Mouse (Mus musculus) CH12.LX (cell line): ENCODE measurements around the gene Atp5h. TPM values are rescaled to one million over a fixed set of nuclear protein-coding genes. Genes with fewer than 3 reads are reported as not detected.

Experiments
- DNase-seq: peaks from one replicate; pipeline ENCODE4 v3.0.0-alpha.2; 2013; ENCODE audit errors: extremely low read depth
- H3K27ac ChIP-seq: 2 replicates; pipeline ENCODE4 v1.5.1; 2012; ENCODE audit warnings: low read depth, mild to moderate bottlenecking, control low read depth, moderate library complexity; ENCODE audit not compliant: insufficient read depth
- H3K27me3 ChIP-seq: replicated peaks from 2 replicates; pipeline ENCODE3; 2012; ENCODE audit warnings: inconsistent platforms
- H3K36me3 ChIP-seq, 2 experiments: replicated peaks in 1 of 2; 2 replicates each; pipeline versions ENCODE3 to v1.6.1; 2012; ENCODE audit warnings: inconsistent platforms in 1 of 2, low read length in 1 of 2, mild to moderate bottlenecking in 1 of 2, mixed read lengths in 1 of 2, moderate library complexity in 1 of 2; ENCODE audit not compliant: control insufficient read depth in 1 of 2, insufficient read depth in 1 of 2
- H3K4me1 ChIP-seq, 2 experiments: 2 replicates each; pipeline ENCODE4 v1.6.1; 2012; ENCODE audit warnings: inconsistent platforms in 1 of 2, moderate library complexity in 1 of 2; ENCODE audit not compliant: insufficient read depth in 2 of 2, control insufficient read depth in 1 of 2
- H3K4me2 ChIP-seq: 2 replicates; pipeline ENCODE4 v1.6.1; 2012; ENCODE audit warnings: low read depth, mild to moderate bottlenecking, control low read depth; ENCODE audit not compliant: poor library complexity, insufficient read depth, severe bottlenecking
- H3K4me3 ChIP-seq, 3 experiments: fragments of 150-350 bp in 1 of 3; sonication (generic) in 1 of 3; replicated peaks in 1 of 3; 2 replicates each; pipeline versions ENCODE3 to v1.5.1; 2011 to 2012; ENCODE audit warnings: low read depth in 2 of 3, low read length in 2 of 3, mild to moderate bottlenecking in 2 of 3, moderate library complexity in 2 of 3, control low read depth in 1 of 3, improper control_type of control experiment in 1 of 3, inconsistent platforms in 1 of 3, mixed read lengths in 1 of 3; ENCODE audit not compliant: poor library complexity in 1 of 3
- H3K79me2 ChIP-seq: replicated peaks from 2 replicates; pipeline ENCODE4 v1.6.1; 2012; ENCODE audit warnings: mild to moderate bottlenecking, moderate library complexity; ENCODE audit not compliant: control insufficient read depth, poor library complexity, insufficient read depth, severe bottlenecking; ENCODE audit errors: extremely low read depth
- H3K9ac ChIP-seq: 2 replicates; pipeline ENCODE4 v1.6.1; 2012; ENCODE audit warnings: low read depth, mild to moderate bottlenecking, control low read depth, moderate library complexity; ENCODE audit not compliant: insufficient read depth
- H3K9me3 ChIP-seq: replicated peaks from 2 replicates; pipeline ENCODE3; 2012; ENCODE audit warnings: low read length, inconsistent platforms, mixed read lengths
- BHLHE40 ChIP-seq: IDR thresholded peaks from 2 replicates; pipeline ENCODE4 v1.6.1; 2011; ENCODE audit warnings: mild to moderate bottlenecking, low read depth, low read length, improper control_type of control experiment
- CHD1 ChIP-seq: IDR thresholded peaks from 2 replicates; pipeline ENCODE4 v1.6.1; 2012; ENCODE audit warnings: low read depth, low read length, improper control_type of control experiment, inconsistent platforms
- CTCF ChIP-seq, 2 experiments: IDR thresholded peaks in 1 of 2; conservative IDR thresholded peaks in 1 of 2; 2 replicates each; pipeline ENCODE4 v1.5.1; 2011 to 2012; ENCODE audit warnings: low read depth in 2 of 2, low read length in 2 of 2, improper control_type of control experiment in 1 of 2, inconsistent platforms in 1 of 2, mild to moderate bottlenecking in 1 of 2, moderate library complexity in 1 of 2
- ELF1 ChIP-seq: IDR thresholded peaks from 2 replicates; pipeline ENCODE4 v1.6.1; 2014; ENCODE audit warnings: low read depth, mild to moderate bottlenecking, inconsistent platforms, low read length, improper control_type of control experiment
- EP300 ChIP-seq: IDR thresholded peaks from 2 replicates; pipeline ENCODE4 v1.6.1; 2011; ENCODE audit warnings: low read length, improper control_type of control experiment
- ETS1 ChIP-seq: conservative IDR thresholded peaks from 2 replicates; pipeline ENCODE4 v1.6.1; 2012; ENCODE audit warnings: low read depth, mild to moderate bottlenecking, inconsistent platforms, low read length, improper control_type of control experiment, moderate library complexity
- GABPA ChIP-seq: IDR thresholded peaks from 2 replicates; pipeline ENCODE4 v1.6.1; 2012; ENCODE audit warnings: low read depth, low read length, improper control_type of control experiment, inconsistent platforms; ENCODE audit not compliant: insufficient replicate concordance
- HCFC1 ChIP-seq: IDR thresholded peaks from 2 replicates; pipeline ENCODE4 v1.6.1; 2012; ENCODE audit warnings: low read depth, mild to moderate bottlenecking, inconsistent platforms, low read length, improper control_type of control experiment
- JUN ChIP-seq: IDR thresholded peaks from 2 replicates; pipeline ENCODE4 v1.6.1; 2011; ENCODE audit warnings: low read depth, mild to moderate bottlenecking, low read length, improper control_type of control experiment, moderate library complexity; ENCODE audit not compliant: insufficient read depth
- MAFK ChIP-seq: IDR thresholded peaks from 2 replicates; pipeline ENCODE4 v1.6.1; 2011; ENCODE audit warnings: low read length, improper control_type of control experiment; ENCODE audit not compliant: insufficient replicate concordance
- MAX ChIP-seq: IDR thresholded peaks from 2 replicates; pipeline ENCODE4 v1.6.1; 2011; ENCODE audit warnings: low read length, improper control_type of control experiment
- MXI1 ChIP-seq: IDR thresholded peaks from 2 replicates; pipeline ENCODE4 v1.6.1; 2011; ENCODE audit warnings: mild to moderate bottlenecking, low read depth, low read length, improper control_type of control experiment
- PAX5 ChIP-seq: IDR thresholded peaks from 2 replicates; pipeline ENCODE4 v1.6.1; 2012; ENCODE audit warnings: low read length, inconsistent platforms, mixed read lengths
- POLR2A ChIP-seq: IDR thresholded peaks from 2 replicates; pipeline ENCODE4 v1.6.1; 2011; ENCODE audit warnings: low read depth, mild to moderate bottlenecking, improper control_type of control experiment, low read length
- POLR2AphosphoS2 ChIP-seq: IDR thresholded peaks from 2 replicates; pipeline ENCODE4 v1.6.1; 2011; ENCODE audit warnings: low read depth, low read length, improper control_type of control experiment
- RCOR1 ChIP-seq: conservative IDR thresholded peaks from 2 replicates; pipeline ENCODE4 v1.6.1; 2012; ENCODE audit warnings: low read depth, mild to moderate bottlenecking, inconsistent platforms, low read length, improper control_type of control experiment
- SIN3A ChIP-seq: IDR thresholded peaks from 2 replicates; pipeline ENCODE4 v1.6.1; 2012; ENCODE audit warnings: low read length, improper control_type of control experiment, inconsistent platforms
- SMC3 ChIP-seq: IDR thresholded peaks from 2 replicates; pipeline ENCODE4 v1.6.1; 2011; ENCODE audit warnings: low read depth, low read length, improper control_type of control experiment
- TCF12 ChIP-seq: IDR thresholded peaks from 2 replicates; pipeline ENCODE4 v1.6.1; 2014; ENCODE audit warnings: low read depth, mild to moderate bottlenecking, inconsistent platforms, low read length, improper control_type of control experiment
- USF2 ChIP-seq: conservative IDR thresholded peaks from 2 replicates; pipeline ENCODE4 v1.6.1; 2011; ENCODE audit warnings: low read depth, low read length, improper control_type of control experiment
- ZC3H11A ChIP-seq: IDR thresholded peaks from 2 replicates; pipeline ENCODE4 v1.6.1; 2012; ENCODE audit warnings: low read depth, mild to moderate bottlenecking, inconsistent platforms, low read length, improper control_type of control experiment
- ZMIZ1 ChIP-seq: IDR thresholded peaks from 2 replicates; pipeline ENCODE4 v1.6.1; 2012; ENCODE audit warnings: low read depth, mild to moderate bottlenecking, inconsistent platforms, low read length, improper control_type of control experiment
- dilution Hi-C: fragments of 300-500 bp; cut with MboI; formaldehyde crosslinking; loops from 2 replicates; pipeline ENCODE4 v1.14.3; 2020; ENCODE audit warnings: low sequenced_read_pairs; ENCODE audit not compliant: extremely low pct_unique_long_range_greater_than_20kb, extremely low pct_ligation_motif_present
- in situ Hi-C: fragments of 300-500 bp; cut with MboI; formaldehyde crosslinking; loops from 3 replicates; pipeline ENCODE4 v1.14.3; 2019; ENCODE audit warnings: low sequenced_read_pairs, low pct_ligation_motif_present, low pct_unique_long_range_greater_than_20kb, mixed read lengths
- polyA plus RNA-seq: library from polyadenylated mRNA; unstranded; fragments of >175 nt; gene quantifications from 2 replicates; pipeline ENCODE4 v1.2.1, GENCODE M21; 2012; ENCODE audit warnings: low read depth; ENCODE audit not compliant: insufficient read length
- total RNA-seq, 2 experiments: library from RNA; depleted of rRNA; stranded (reverse); fragments of 300-350 nt in 1 of 2; fragments of >200 nt in 1 of 2; gene quantifications; 2 replicates each; pipeline ENCODE4 v1.2.3; 2012 to 2014

The Atp5h gene
- total and polyA plus RNA-seq, 3 experiments: 500 to 711 (median 671) TPM

DNA sequence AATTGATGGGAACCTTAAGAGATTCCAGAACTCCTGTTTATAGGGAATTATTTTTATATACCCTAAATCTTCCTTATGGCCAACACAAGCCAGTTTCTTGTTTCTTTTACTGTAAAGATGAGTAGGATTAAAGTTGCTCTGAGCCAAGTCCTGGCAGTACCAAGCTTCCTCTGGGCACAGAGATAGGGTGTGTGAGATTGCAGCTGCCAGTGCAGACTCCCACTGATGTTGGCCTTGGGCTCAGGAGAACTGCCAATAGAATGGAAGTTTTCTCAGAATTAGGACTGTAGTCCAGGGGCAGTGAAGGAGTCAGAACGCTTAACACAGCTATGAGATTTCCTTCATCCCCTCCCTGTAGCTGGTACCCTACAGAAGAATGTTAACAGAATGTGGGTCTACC, 1.6 kb upstream of the Atp5h start:
- Histone ChIP-seq H3K27me3 (no peaks in the 10 kb centered on the region), H3K79me2 (peaks cover 27% of the 10 kb centered on the region), H3K4me2 (peak overlapping the region; percentile 93), H3K9ac (peak overlapping the region; percentile 83; the same call in 1 of the 2 replicates), H3K9me3 (no peaks in the 10 kb centered on the region), H3K4me3 (peak overlapping the region in 1 of 3 experiments; percentile 97), H3K36me3 (peaks cover 8 to 54% of the 10 kb centered on the region in 2 experiments)
- DNase-seq: no peak
- dilution Hi-C loops: no loop called here
- TF ChIP-seq POLR2A (no peak), TCF12 (no peak), ELF1 (no peak)
- TF ChIP-seq, all 38 proteins: peak for 0
- Histone ChIP-seq H3K27ac (no peak overlapping the region), H3K4me1 (peaks cover 3 to 46% of the 10 kb centered on the region in 2 experiments)
- in situ Hi-C loops: no loop called here

DNA sequence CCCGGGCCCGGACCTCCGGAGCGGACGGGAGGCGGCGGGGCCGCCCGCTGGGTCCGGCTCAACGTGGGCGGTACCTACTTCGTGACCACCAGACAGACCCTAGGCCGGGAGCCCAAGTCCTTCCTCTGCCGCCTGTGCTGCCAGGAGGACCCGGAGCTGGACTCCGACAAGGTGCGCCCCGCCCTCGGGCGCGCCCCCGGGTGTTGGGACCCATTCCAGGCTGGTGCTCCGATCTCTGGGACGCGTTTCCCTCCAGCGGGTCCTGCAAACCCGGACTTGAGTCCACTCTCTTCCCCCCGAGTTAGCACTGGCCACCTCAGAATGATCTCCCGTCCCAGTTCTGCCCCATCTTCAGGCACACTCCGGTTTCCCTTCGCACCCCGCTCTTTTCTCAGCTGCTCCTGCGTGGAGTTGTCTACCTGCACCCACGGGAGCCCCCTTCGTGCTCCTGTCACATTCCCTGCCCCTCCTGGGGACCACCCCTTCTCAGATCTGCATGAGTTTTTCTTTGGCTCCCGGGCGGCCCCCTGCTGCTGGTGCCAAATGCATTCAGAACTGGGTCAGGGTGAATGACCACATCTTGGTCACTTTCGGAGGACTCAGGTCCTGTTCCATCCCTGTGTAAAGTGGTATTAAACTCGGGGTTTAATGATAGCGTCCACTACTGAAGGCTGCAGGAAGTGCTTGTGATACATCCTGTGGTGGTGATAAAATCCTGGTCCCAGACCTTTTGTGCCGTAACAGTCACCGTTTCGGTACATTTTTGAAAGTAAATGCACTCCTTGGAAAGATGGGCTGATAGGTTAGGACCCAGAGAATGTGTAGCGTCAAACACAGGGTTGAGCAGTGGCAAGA, 801 bp upstream of the Atp5h start:
- dilution Hi-C loops: no loop called here
- Histone ChIP-seq H3K79me2 (peaks cover 27% of the 10 kb centered on the region), H3K9ac (peak overlapping the region; percentile 83), H3K4me1 (peaks cover 3 to 46% of the 10 kb centered on the region in 2 experiments), H3K4me3 (peak overlapping the region; percentile 81 to 97 (median 84)), H3K4me2 (peak overlapping the region; percentile 93), H3K27ac (no peak overlapping the region), H3K9me3 (no peaks in the 10 kb centered on the region), H3K36me3 (peaks cover 14 to 54% of the 10 kb centered on the region in 2 experiments), H3K27me3 (no peaks in the 10 kb centered on the region)
- in situ Hi-C loops: no loop called here
- TF ChIP-seq MXI1 (peak; percentile 60; the same call in 1 of the 2 replicates), BHLHE40 (no peak)
- DNase-seq: no peak

GRCm38 (mm10) chr11:115409556-115409955, 10.2 kb downstream of the Atp5h start:
- H3K36me3 ChIP-seq: peaks cover 24 to 63% of the 10 kb centered on the region in 2 experiments
- TF ChIP-seq CHD1: no peak
- TF ChIP-seq JUN: no peak
- TF ChIP-seq ZMIZ1: no peak
- TF ChIP-seq PAX5: no peak
- TF ChIP-seq POLR2AphosphoS2: no peak
- no peak for TF ChIP-seq ZC3H11A
- no peak for TF ChIP-seq CTCF (conservative IDR thresholded peaks at IDR 0.05 in 1 of 2, IDR thresholded peaks at IDR 0.05 in 1 of 2; ENCODE audit: low read depth in 2 of 2, low read length in 2 of 2)
- no peak for TF ChIP-seq USF2
- TF ChIP-seq SIN3A: no peak
- no peak for TF ChIP-seq MAX
- TF ChIP-seq HCFC1: no peak
- no peak for TF ChIP-seq TCF12
- TF ChIP-seq ETS1: no peak
- TF ChIP-seq EP300: no peak
- no peak for TF ChIP-seq MAFK
- no peak for TF ChIP-seq RCOR1
- TF ChIP-seq GABPA: no peak
- no peak for TF ChIP-seq MXI1
- TF ChIP-seq BHLHE40: no peak
- TF ChIP-seq SMC3: no peak

More at GRCm38 (mm10) chr11:115409556-115409955, 10.2 kb downstream of the Atp5h start:
- Histone ChIP-seq H3K4me3 (no peak overlapping the region), H3K4me1 (peaks cover 7 to 38% of the 10 kb centered on the region in 2 experiments), H3K27ac (no peak overlapping the region), H3K27me3 (no peaks in the 10 kb centered on the region), H3K9ac (no peak overlapping the region), H3K79me2 (0 out of 2 replicates have a peak, but pooled peaks cover 1% of the 10 kb centered on the region), H3K4me2 (no peak overlapping the region), H3K9me3 (no peaks in the 10 kb centered on the region)
- in situ Hi-C loops: no loop called here
- DNase-seq: no peak
- dilution Hi-C loops: no loop called here
